Mouse (Mus musculus) stomach, postnatal 0 days (tissue): Measurements from ENCODE around the gene Dnajc16. TPM values are rescaled to one million over a fixed set of nuclear protein-coding genes. Genes with fewer than 3 reads are reported as not detected.
A peak's percentile ranks its signal among the peaks of the same experiment; 100 is the strongest.

ENCODE experiments used
- ATAC-seq: fragments of 200-750 bp; cut with Nextera tagmentation; 2 replicates; pipeline ENCODE4 v1.8.0; 2017; ENCODE audit not compliant: low FRiP score, low TSS enrichment
- DNase-seq: peaks from one replicate; pipeline ENCODE4 v3.0.0-alpha.2; 2016; ENCODE audit warnings: low spot score
- H3K27ac ChIP-seq: fragments of 300-500 bp; sonication (generic); replicated peaks from 2 replicates; pipeline ENCODE4 v1.5.1; 2014; ENCODE audit warnings: mild to moderate bottlenecking, control low read depth
- H3K27me3 ChIP-seq: fragments of 300-500 bp; sonication (generic); 2 replicates; pipeline ENCODE4 v1.6.1; 2014; ENCODE audit warnings: low read length; ENCODE audit not compliant: control insufficient read depth, insufficient read depth
- H3K36me3 ChIP-seq: fragments of 300-500 bp; sonication (generic); 2 replicates; pipeline ENCODE4 v1.6.1; 2014; ENCODE audit warnings: low read length, mixed read lengths; ENCODE audit not compliant: control insufficient read depth, insufficient read depth
- H3K4me1 ChIP-seq: fragments of 300-500 bp; sonication (generic); replicated peaks from 2 replicates; pipeline ENCODE4 v1.6.1; 2014; ENCODE audit warnings: antibody characterized with exemption; ENCODE audit not compliant: control insufficient read depth, insufficient read depth
- H3K4me2 ChIP-seq: fragments of 300-500 bp; sonication (generic); replicated peaks from 2 replicates; pipeline ENCODE4 v1.6.1; 2014; ENCODE audit warnings: low read depth, mild to moderate bottlenecking, control low read depth, moderate library complexity
- H3K4me3 ChIP-seq: fragments of 300-500 bp; sonication (generic); 2 replicates; pipeline ENCODE4 v1.5.1; 2014; ENCODE audit warnings: low read depth, low read length, control low read depth
- H3K9ac ChIP-seq: fragments of 300-500 bp; sonication (generic); 2 replicates; pipeline ENCODE4 v1.6.1; 2014; ENCODE audit warnings: mild to moderate bottlenecking, low read length, control low read depth, mixed read lengths
- H3K9me3 ChIP-seq: fragments of 300-500 bp; sonication (generic); 2 replicates; pipeline ENCODE4 v1.6.1; 2016; ENCODE audit warnings: low read length; ENCODE audit not compliant: control insufficient read depth
- CTCF ChIP-seq: IDR thresholded peaks from 2 replicates; pipeline ENCODE4 v1.5.1; 2016; ENCODE audit warnings: antibody characterized with exemption, low read depth, mild to moderate bottlenecking, moderate library complexity
- EP300 ChIP-seq: optimal IDR thresholded peaks from 2 replicates; pipeline ENCODE3; 2016; ENCODE audit warnings: antibody characterized with exemption
- WGBS: fragments of 180-500 bp; shearing (Covaris S2); extraction: QIAGEN DNeasy Blood & Tissue Kit; methylation state at CpG from one replicate; pipeline ENCODE4 v1.1.7; 2014; 5-methylcytosine and 5-hydroxymethylcytosine counted together
- polyA plus RNA-seq: library from polyadenylated mRNA; unstranded; fragments of >200 nt; fragmentation: Nextera tagmentation; extraction: Ambion mirVana; gene quantifications from 2 replicates; pipeline ENCODE4 v1.2.1, GENCODE M21; 2015

Gene Dnajc16
- polyA plus RNA-seq, 1 experiment from 2014 or later = 3.1 TPM

DNA sequence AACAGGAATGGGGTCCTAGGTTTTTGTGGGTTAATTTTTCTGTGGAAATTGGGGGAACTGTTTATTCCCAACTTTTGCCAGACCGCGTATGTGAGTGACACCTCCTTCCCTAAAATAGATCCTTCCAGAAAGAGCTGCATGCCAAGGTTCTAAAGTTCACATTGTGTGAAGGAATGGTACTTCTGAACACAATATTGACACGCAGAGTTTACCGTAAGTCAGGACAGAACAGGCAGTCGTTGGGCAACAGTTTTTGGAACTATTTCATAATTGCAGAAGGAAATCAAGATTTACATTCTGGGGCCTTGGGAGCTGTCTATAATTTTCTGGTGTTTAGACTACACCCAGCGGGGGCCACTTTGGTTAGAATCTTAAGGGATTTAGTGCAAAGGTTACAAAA lies 68.8 kb downstream of the Dnajc16 start:
- peak overlapping the region; percentile 88 for H3K4me3 ChIP-seq
- 0 out of 2 replicates have a peak, but pooled peaks cover 3% of the 10 kb centered on the region for H3K4me1 ChIP-seq
- no peaks in the 10 kb centered on the region for H3K9me3 ChIP-seq
- 11% methylated on average over 6 of the region's 6 CpGs for WGBS
- ATAC-seq (no peak), DNase-seq (no peak)
- peaks cover 9% of the 10 kb centered on the region; the same call in 1 of the 2 replicates for H3K36me3 ChIP-seq
- TF ChIP-seq CTCF (no peak), EP300 (no peak)
- H3K27ac ChIP-seq = peak overlapping the region; percentile 99
- H3K27me3 ChIP-seq = no peaks in the 10 kb centered on the region
- H3K4me2 ChIP-seq = peak overlapping the region; percentile 83
- H3K9ac ChIP-seq = peak overlapping the region; percentile 92

DNA sequence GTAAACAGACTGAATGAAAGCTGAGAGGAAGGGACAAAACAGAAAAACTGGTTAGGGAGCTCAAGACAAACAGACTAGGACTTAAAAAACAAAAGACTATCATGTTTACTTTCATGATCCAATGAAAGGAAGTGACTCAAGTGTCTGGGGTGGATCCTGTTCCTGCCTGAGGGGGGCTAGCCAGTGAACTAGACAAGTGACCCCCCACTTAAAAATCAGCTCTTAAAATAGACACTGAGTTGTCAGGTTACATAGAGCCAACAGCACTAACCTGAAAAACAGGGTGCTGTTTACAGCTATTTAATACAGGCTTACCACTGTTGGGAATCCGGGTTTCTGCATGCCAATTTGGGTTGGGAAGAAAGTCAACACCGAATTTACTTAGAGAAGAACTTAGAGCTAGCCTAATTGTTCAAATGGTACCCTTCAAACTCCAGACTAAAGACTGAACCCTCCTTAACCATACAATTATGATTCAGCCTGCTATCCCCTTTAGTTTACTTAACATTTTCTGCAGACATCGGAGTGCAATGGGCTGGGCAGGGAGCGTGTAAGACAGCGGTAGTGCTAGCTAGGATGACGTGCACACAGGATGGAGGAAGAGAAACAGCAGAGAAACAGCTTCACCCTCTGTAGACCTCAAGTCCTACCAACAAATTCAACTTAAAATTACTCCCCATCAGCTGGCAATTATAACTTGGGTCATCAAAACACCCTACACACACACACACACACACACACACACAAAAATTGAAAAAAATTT lies 69.8 kb downstream of the Dnajc16 start:
- 27% methylated on average over 6 of the region's 6 CpGs for WGBS
- DNase-seq (no peak), ATAC-seq (no peak)
- no peak overlapping the region for H3K4me3 ChIP-seq
- peak overlapping the region; percentile 83 for H3K4me2 ChIP-seq
- TF ChIP-seq EP300 (no peak), CTCF (no peak)
- no peaks in the 10 kb centered on the region for H3K9me3 ChIP-seq
- H3K36me3 ChIP-seq = peaks cover 9% of the 10 kb centered on the region; the same call in 1 of the 2 replicates
- 0 out of 2 replicates have a peak, but pooled peaks cover 3% of the 10 kb centered on the region for H3K4me1 ChIP-seq
- no peaks in the 10 kb centered on the region for H3K27me3 ChIP-seq
- peak overlapping the region; percentile 45 for H3K27ac ChIP-seq
- no peak overlapping the region for H3K9ac ChIP-seq

DNA sequence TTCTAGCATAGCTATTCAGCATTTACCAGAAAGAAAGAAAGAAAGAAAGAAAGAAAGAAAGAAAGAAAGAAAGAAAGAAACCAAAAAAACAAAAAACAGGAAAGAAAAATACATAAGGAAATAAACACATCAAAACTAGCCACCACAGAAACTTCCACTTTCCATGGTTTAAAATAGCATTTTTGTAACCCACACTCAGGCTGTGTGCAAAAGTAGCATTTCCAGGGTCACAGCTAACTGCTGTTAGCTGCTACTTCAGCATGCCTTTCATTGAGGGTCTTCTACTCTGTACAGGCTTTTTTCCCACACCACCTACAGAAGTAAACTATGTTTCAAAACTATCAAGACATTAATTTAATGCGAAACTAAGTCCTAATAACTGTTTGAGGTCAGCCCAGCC lies 71.4 kb downstream of the Dnajc16 start:
- Histone ChIP-seq H3K4me1 (peaks cover 5% of the 10 kb centered on the region; the same call in 1 of the 2 replicates), H3K9ac (no peak overlapping the region), H3K4me3 (no peak overlapping the region), H3K4me2 (no peak overlapping the region; the same call in 1 of the 2 replicates), H3K27ac (no peak overlapping the region), H3K36me3 (peaks cover 9% of the 10 kb centered on the region; the same call in 1 of the 2 replicates), H3K9me3 (no peaks in the 10 kb centered on the region), H3K27me3 (no peaks in the 10 kb centered on the region)
- TF ChIP-seq CTCF = no peak
- no peak for TF ChIP-seq EP300
- ATAC-seq = no peak
- WGBS = 79% methylated on average over 1 of the region's 1 CpGs
- DNase-seq = no peak

DNA sequence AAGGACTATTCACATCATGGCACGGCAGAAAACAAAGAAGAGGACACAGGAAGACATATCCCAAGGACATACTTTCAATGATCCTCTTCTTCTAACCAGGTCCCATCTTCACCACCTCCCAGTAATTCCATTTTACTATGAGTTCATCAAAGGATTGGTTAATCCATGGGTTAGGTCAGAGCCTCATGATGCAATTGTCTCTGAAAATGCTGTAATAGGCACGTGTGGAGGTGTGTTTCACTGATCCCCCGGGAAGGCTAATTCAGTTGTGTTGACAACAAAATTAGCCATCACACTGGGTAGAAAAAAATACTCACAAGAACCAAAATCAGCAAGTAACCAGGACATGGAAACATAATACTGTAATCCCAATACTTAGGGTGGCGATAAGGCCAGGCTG lies 73.1 kb downstream of the Dnajc16 start:
- H3K4me2 ChIP-seq = no peak overlapping the region
- no peak overlapping the region for H3K9ac ChIP-seq
- WGBS = 83% methylated on average over 4 of the region's 4 CpGs
- H3K27me3 ChIP-seq = no peaks in the 10 kb centered on the region
- TF ChIP-seq EP300 = no peak
- no peak for TF ChIP-seq CTCF
- no peak overlapping the region for H3K27ac ChIP-seq
- peaks cover 5% of the 10 kb centered on the region; the same call in 1 of the 2 replicates for H3K4me1 ChIP-seq
- DNase-seq (no peak), ATAC-seq (no peak)
- H3K9me3 ChIP-seq = no peaks in the 10 kb centered on the region
- peaks cover 15% of the 10 kb centered on the region for H3K36me3 ChIP-seq
- no peak overlapping the region for H3K4me3 ChIP-seq

DNA sequence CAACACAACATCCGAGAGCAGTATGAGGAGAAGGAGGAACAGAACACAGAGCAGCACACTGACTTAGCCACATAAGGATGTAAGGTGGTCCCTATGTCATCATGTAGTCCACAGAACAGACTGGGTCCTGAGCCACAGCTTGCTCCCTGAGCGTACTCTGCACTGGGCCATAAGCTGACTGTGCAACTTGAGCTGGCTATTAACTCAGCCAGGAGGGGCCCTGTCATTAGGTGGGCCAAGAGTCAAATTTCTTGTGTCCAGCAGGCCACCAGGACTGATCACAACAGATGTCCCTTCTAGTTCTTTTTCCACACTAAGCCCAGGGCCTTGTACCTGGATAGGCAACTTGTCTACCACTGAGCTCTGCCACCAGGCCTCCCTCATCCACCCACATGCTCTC lies 75.7 kb downstream of the Dnajc16 start:
- Histone ChIP-seq H3K9me3 (no peaks in the 10 kb centered on the region), H3K4me2 (no peak overlapping the region), H3K27me3 (no peaks in the 10 kb centered on the region), H3K27ac (0 out of 2 replicates have a peak overlapping the region, but pooled peaks have one; percentile 40), H3K4me3 (no peak overlapping the region), H3K36me3 (peaks cover 24% of the 10 kb centered on the region), H3K4me1 (peaks cover 3% of the 10 kb centered on the region; the same call in 1 of the 2 replicates), H3K9ac (no peak overlapping the region)
- 65% methylated on average over 2 of the region's 2 CpGs for WGBS
- DNase-seq (no peak), ATAC-seq (no peak)
- TF ChIP-seq CTCF = no peak
- TF ChIP-seq EP300 = no peak

DNA sequence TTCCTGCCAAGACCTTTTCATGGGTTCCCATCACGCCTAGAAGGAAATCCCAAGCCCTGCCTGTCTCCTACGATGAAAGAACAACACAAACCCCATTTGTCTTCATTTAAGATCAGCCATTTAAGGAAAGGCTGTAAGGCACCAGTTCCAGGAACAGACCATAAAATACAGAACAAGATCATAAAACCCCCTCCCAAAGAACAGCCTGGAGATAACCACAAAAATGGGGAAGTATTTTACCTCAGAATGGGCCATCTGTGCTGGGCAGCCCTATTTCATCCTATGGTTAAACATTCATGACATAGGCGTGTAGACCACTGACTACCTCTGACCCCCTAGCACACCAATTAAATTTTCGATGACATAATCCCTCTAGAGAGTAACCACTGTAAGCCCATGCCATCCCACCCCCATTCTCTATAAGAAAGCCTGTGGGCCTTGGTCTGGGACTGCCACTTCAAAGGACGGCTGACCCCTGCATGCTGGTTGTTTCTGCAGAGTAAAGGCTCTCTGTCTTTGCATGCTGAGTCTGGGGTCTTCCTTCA lies 77.1 kb downstream of the Dnajc16 start:
- TF ChIP-seq EP300 (no peak), CTCF (no peak)
- no peak overlapping the region for H3K4me2 ChIP-seq
- no peaks in the 10 kb centered on the region for H3K9me3 ChIP-seq
- no peak for ATAC-seq
- H3K9ac ChIP-seq = no peak overlapping the region
- H3K36me3 ChIP-seq = peaks cover 19% of the 10 kb centered on the region
- 77% methylated on average over 5 of the region's 5 CpGs for WGBS
- H3K27me3 ChIP-seq = no peaks in the 10 kb centered on the region
- no peak overlapping the region for H3K27ac ChIP-seq
- H3K4me1 ChIP-seq = peaks cover 3% of the 10 kb centered on the region; the same call in 1 of the 2 replicates
- DNase-seq = no peak
- no peak overlapping the region for H3K4me3 ChIP-seq
